Mouse (Mus musculus) kidney, postnatal 0 days (tissue): Measurements from ENCODE around the gene Cenpb. TPM values are rescaled to one million over a fixed set of nuclear protein-coding genes. Genes with fewer than 3 reads are reported as not detected.

Experiments
- ATAC-seq: fragments of 200-750 bp; cut with Nextera tagmentation; replicated peaks from 2 replicates; pipeline ENCODE4 v1.8.0; 2017; ENCODE audit warnings: low read depth, moderate number of reproducible peaks, moderate TSS enrichment, moderate library complexity; ENCODE audit not compliant: low FRiP score
- DNase-seq: peaks from one replicate; pipeline ENCODE4 v3.0.0-alpha.2; 2016; ENCODE audit warnings: low spot score
- H3K27ac ChIP-seq: fragments of 300-500 bp; sonication (generic); 2 replicates; pipeline ENCODE4 v1.5.1; 2014; ENCODE audit warnings: mild to moderate bottlenecking
- H3K27me3 ChIP-seq: fragments of 300-500 bp; sonication (generic); 2 replicates; pipeline ENCODE4 v1.6.1; 2014; ENCODE audit warnings: low read length, mixed read lengths; ENCODE audit not compliant: insufficient read depth
- H3K36me3 ChIP-seq: fragments of 300-500 bp; sonication (generic); 2 replicates; pipeline ENCODE4 v1.6.1; 2014; ENCODE audit warnings: low read length, mixed read lengths; ENCODE audit not compliant: insufficient read depth
- H3K4me1 ChIP-seq: fragments of 300-500 bp; sonication (generic); replicated peaks from 2 replicates; pipeline ENCODE4 v1.6.1; 2014; ENCODE audit warnings: antibody characterized with exemption, low read length, mixed read lengths; ENCODE audit not compliant: insufficient read depth
- H3K4me2 ChIP-seq: fragments of 300-500 bp; sonication (generic); 2 replicates; pipeline ENCODE4 v1.6.1; 2014; ENCODE audit warnings: mild to moderate bottlenecking, low read length, moderate library complexity, mixed read lengths
- H3K4me3 ChIP-seq: fragments of 300-500 bp; sonication (generic); replicated peaks from 2 replicates; pipeline ENCODE4 v1.5.1; 2014; ENCODE audit warnings: low read depth, low read length
- H3K9ac ChIP-seq: fragments of 300-500 bp; sonication (generic); 2 replicates; pipeline ENCODE4 v1.6.1; 2014; ENCODE audit warnings: low read depth, low read length
- H3K9me3 ChIP-seq: fragments of 300-500 bp; sonication (generic); replicated peaks from 2 replicates; pipeline ENCODE4 v1.6.1; 2016; ENCODE audit warnings: low read length, inconsistent platforms, mixed read lengths
- CTCF ChIP-seq: IDR thresholded peaks from 2 replicates; pipeline ENCODE4 v1.5.1; 2016; ENCODE audit warnings: antibody characterized with exemption, low read depth, mild to moderate bottlenecking, moderate library complexity
- WGBS: fragments of 180-500 bp; shearing (Covaris S2); extraction: QIAGEN DNeasy Blood & Tissue Kit; methylation state at CpG from one replicate; pipeline ENCODE4 v1.1.7; 2014; 5-methylcytosine and 5-hydroxymethylcytosine counted together
- polyA plus RNA-seq: library from polyadenylated mRNA; unstranded; fragments of >200 nt; fragmentation: Nextera tagmentation; extraction: Ambion mirVana; gene quantifications from 2 replicates; pipeline ENCODE4 v1.2.1, GENCODE M21; 2015

Gene Cenpb
- polyA plus RNA-seq, 1 experiment from 2014 or later, result 15.3 TPM

GRCm38 (mm10) chr2:131132930-131133547 is 46.8 kb downstream of the Cenpb start, which contains the start of gene Gm11037:
TSS of gene Gm11037 (plus strand) at chr2:131133497.
- TF ChIP-seq CTCF, result no peak
- Histone ChIP-seq H3K9ac (no peak within 1 kb of the TSS), H3K4me2 (no peak within 1 kb of the TSS), H3K4me3 (no peak within 1 kb of the TSS), H3K36me3 (no peaks in the 10 kb centered on the region), H3K4me1 (peaks cover 6% of the 10 kb centered on the region), H3K27me3 (no peaks in the 10 kb centered on the region), H3K27ac (peak within 1 kb of the TSS; percentile 44; the same call in 1 of the 2 replicates), H3K9me3 (no peaks in the 10 kb centered on the region)
- DNase-seq (no peak), ATAC-seq (no peak)
- 78% methylated on average over 9 of the region's 9 CpGs for WGBS

GRCm38 (mm10) chr2:131132111-131132888 is 47.6 kb downstream of the Cenpb start:
- Histone ChIP-seq H3K9ac (no peak overlapping the region), H3K27me3 (no peaks in the 10 kb centered on the region), H3K27ac (no peak overlapping the region), H3K36me3 (no peaks in the 10 kb centered on the region), H3K9me3 (no peaks in the 10 kb centered on the region), H3K4me2 (no peak overlapping the region), H3K4me1 (peaks cover 13% of the 10 kb centered on the region), H3K4me3 (no peak overlapping the region)
- 77% methylated on average over 10 of the region's 10 CpGs for WGBS
- no peak for DNase-seq
- no peak for ATAC-seq
- no peak for TF ChIP-seq CTCF

GRCm38 (mm10) chr2:131130849-131131248 is 49.0 kb downstream of the Cenpb start:
- 65% methylated on average over 2 of the region's 2 CpGs for WGBS
- H3K9ac ChIP-seq, result no peak overlapping the region
- DNase-seq (no peak), ATAC-seq (no peak)
- H3K4me3 ChIP-seq, result no peak overlapping the region
- H3K4me2 ChIP-seq, result no peak overlapping the region
- no peak for TF ChIP-seq CTCF
- H3K9me3 ChIP-seq, result no peaks in the 10 kb centered on the region
- no peaks in the 10 kb centered on the region for H3K27me3 ChIP-seq
- H3K27ac ChIP-seq, result no peak overlapping the region
- peaks cover 17% of the 10 kb centered on the region for H3K4me1 ChIP-seq
- H3K36me3 ChIP-seq, result no peaks in the 10 kb centered on the region

GRCm38 (mm10) chr2:131129836-131130235 is 50.0 kb downstream of the Cenpb start:
- Histone ChIP-seq H3K4me1 (peaks cover 17% of the 10 kb centered on the region), H3K27me3 (no peaks in the 10 kb centered on the region), H3K9ac (no peak overlapping the region), H3K9me3 (no peaks in the 10 kb centered on the region), H3K4me2 (no peak overlapping the region), H3K27ac (no peak overlapping the region), H3K36me3 (no peaks in the 10 kb centered on the region), H3K4me3 (no peak overlapping the region)
- no peak for TF ChIP-seq CTCF
- DNase-seq, result no peak
- 77% methylated on average over 5 of the region's 5 CpGs for WGBS
- ATAC-seq, result no peak

- no peaks in the 10 kb centered on the region for H3K27me3 ChIP-seq
- no peak overlapping the region for H3K27ac ChIP-seq
- no peak overlapping the region for H3K9ac ChIP-seq
- DNase-seq (no peak), ATAC-seq (no peak)
- H3K36me3 ChIP-seq, result no peaks in the 10 kb centered on the region
- H3K4me1 ChIP-seq, result peaks cover 17% of the 10 kb centered on the region
- H3K4me2 ChIP-seq, result peak overlapping the region; percentile 83
- peak overlapping the region; percentile 57; the same call in 1 of the 2 replicates for H3K4me3 ChIP-seq
- 69% methylated on average over 3 of the region's 3 CpGs for WGBS
- H3K9me3 ChIP-seq, result no peaks in the 10 kb centered on the region
- TF ChIP-seq CTCF, result no peak
Observed at GRCm38 (mm10) chr2:131128636-131129157, 51.2 kb downstream of the Cenpb start.

- no peak for TF ChIP-seq CTCF
- Histone ChIP-seq H3K9ac (peak overlapping the region; percentile 72), H3K27me3 (no peaks in the 10 kb centered on the region), H3K4me2 (peak overlapping the region; percentile 83), H3K4me3 (peak overlapping the region; percentile 57), H3K27ac (no peak overlapping the region), H3K4me1 (peaks cover 17% of the 10 kb centered on the region), H3K9me3 (no peaks in the 10 kb centered on the region), H3K36me3 (no peaks in the 10 kb centered on the region)
- no peak for ATAC-seq
- WGBS, result 71% methylated on average over 5 of the region's 5 CpGs
- no peak for DNase-seq
Observed at GRCm38 (mm10) chr2:131128211-131128610, 51.7 kb downstream of the Cenpb start.
